Mouse (Mus musculus): ENCODE results near the gene Chchd4. TPM values are rescaled to one million over a fixed set of nuclear protein-coding genes. Genes with fewer than 3 reads are reported as not detected.

The Chchd4 gene
- total and polyA plus RNA-seq, 2 experiments from 2014 or later = 26.6 to 36.9 TPM

DNA sequence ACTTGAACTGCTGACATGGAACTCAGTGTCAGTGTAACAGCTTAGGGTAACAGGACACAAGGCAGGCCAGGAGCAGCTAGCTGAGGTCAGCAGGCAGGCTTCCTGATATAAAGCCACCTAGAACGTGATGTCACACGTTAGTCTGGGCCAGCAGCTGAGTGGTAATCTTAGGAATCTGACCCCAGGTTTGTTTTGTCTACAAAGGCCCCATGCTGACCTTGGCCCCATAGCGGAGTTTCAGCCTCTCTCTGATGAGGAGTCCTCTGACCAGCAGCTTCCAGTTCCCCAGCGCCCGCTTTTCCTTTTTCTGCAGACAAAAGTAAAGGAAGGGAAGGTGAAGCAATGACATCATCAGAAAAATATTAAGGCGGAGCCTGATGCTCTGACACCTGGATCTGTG lies 17.7 kb upstream of the Chchd4 start:
- H3K4me2 ChIP-seq (ENCODE audit: low read depth) = no peak overlapping the region
- no peaks in the 10 kb centered on the region for H3K9me3 ChIP-seq (ENCODE audit: low read length)
- no peaks in the 10 kb centered on the region for H3K27me3 ChIP-seq (ENCODE audit: insufficient read depth, low read length)
- no peak overlapping the region for H3K4me3 ChIP-seq (ENCODE audit: low read depth, low read length)
- no peak overlapping the region for H3K9ac ChIP-seq
- DNase-seq (no peak), ATAC-seq (no peak)
- TF ChIP-seq CTCF (IDR thresholded peaks at IDR 0.05; ENCODE audit: low read depth) = no peak
- peaks cover 77% of the 10 kb centered on the region for H3K36me3 ChIP-seq (ENCODE audit: insufficient read depth)
- H3K27ac ChIP-seq (ENCODE audit: low read depth, low read length) = no peak overlapping the region
- H3K4me1 ChIP-seq (ENCODE audit: insufficient read depth) = no peaks in the 10 kb centered on the region
- WGBS = 80% methylated on average over 6 of the region's 6 CpGs

DNA sequence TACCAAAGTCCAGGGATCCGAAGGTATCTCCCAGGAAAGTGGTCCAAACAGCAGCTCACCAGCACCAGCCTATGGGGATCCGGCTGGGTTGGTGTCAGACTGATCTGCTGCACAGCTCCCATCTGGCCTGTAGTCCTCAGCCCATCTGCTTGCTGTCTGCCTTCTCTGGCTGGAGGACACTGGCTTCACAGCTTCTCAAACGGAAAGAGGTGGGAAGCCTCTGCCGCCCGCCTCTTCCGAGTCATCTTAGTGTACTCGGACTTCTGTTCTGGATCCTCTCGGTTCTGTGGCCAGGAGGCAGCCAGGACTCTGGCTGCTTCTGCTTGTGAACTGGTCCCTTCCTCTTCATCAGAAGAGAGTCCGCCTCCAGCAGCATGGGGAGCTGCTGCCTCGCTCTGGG lies 16.5 kb upstream of the Chchd4 start:
- 0 out of 2 replicates have a peak, but pooled peaks have one; percentile 25 for ATAC-seq
- H3K27ac ChIP-seq (ENCODE audit: low read depth, low read length) = no peak overlapping the region
- H3K27me3 ChIP-seq (ENCODE audit: insufficient read depth, low read length) = no peaks in the 10 kb centered on the region
- DNase-seq = no peak
- peaks cover 78% of the 10 kb centered on the region for H3K36me3 ChIP-seq (ENCODE audit: insufficient read depth)
- TF ChIP-seq CTCF (IDR thresholded peaks at IDR 0.05; ENCODE audit: low read depth) = no peak
- WGBS = 79% methylated on average over 10 of the region's 10 CpGs
- H3K9me3 ChIP-seq (ENCODE audit: low read length) = no peaks in the 10 kb centered on the region
- H3K4me1 ChIP-seq (ENCODE audit: insufficient read depth) = no peaks in the 10 kb centered on the region
- H3K9ac ChIP-seq = no peak overlapping the region
- H3K4me2 ChIP-seq (ENCODE audit: low read depth) = no peak overlapping the region
- H3K4me3 ChIP-seq (ENCODE audit: low read depth, low read length) = no peak overlapping the region

DNA sequence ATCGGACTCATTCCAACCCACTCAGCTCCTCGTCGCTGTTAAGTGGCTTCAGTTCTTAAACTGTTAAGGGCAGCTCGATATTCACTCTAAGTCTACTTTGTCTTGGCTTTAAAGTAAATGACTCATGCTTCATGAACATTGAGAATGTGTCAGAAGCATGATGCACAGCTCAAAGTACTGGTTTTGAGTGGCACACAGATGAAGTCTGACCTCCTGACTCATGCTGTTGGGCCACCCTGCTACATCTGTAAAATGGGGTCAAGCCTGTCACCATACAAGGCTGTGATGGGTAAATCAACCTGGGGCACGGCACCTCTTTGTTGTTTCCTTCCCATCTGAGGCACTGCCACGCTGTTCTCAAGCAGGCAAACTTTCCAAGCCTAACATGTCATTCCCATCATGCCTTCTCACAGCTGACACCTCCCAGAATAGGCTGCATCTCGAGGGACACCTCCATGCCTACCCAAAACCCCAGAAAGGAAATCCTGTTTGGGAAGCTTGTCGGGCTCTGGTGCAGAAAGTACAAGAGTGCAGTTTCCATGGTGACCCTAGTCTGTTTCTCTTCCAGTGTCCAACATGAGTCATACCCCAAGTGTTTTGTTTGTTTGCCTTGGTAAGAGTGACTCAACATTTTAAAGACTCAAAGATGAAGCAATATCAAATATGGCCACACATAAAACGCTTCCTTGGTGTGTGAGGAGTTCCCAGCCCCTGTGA lies 15.3 kb upstream of the Chchd4 start:
- TF ChIP-seq CTCF (IDR thresholded peaks at IDR 0.05; ENCODE audit: low read depth) = no peak
- H3K4me3 ChIP-seq (ENCODE audit: low read depth, low read length) = no peak overlapping the region
- H3K9ac ChIP-seq = no peak overlapping the region
- no peak overlapping the region for H3K4me2 ChIP-seq (ENCODE audit: low read depth)
- 79% methylated on average over 9 of the region's 9 CpGs for WGBS
- no peaks in the 10 kb centered on the region for H3K27me3 ChIP-seq (ENCODE audit: insufficient read depth, low read length)
- H3K27ac ChIP-seq (ENCODE audit: low read depth, low read length) = no peak overlapping the region
- no peaks in the 10 kb centered on the region for H3K4me1 ChIP-seq (ENCODE audit: insufficient read depth)
- no peaks in the 10 kb centered on the region for H3K9me3 ChIP-seq (ENCODE audit: low read length)
- DNase-seq (peak; percentile 3), ATAC-seq (no peak)
- H3K36me3 ChIP-seq (ENCODE audit: insufficient read depth) = peaks cover 77% of the 10 kb centered on the region

DNA sequence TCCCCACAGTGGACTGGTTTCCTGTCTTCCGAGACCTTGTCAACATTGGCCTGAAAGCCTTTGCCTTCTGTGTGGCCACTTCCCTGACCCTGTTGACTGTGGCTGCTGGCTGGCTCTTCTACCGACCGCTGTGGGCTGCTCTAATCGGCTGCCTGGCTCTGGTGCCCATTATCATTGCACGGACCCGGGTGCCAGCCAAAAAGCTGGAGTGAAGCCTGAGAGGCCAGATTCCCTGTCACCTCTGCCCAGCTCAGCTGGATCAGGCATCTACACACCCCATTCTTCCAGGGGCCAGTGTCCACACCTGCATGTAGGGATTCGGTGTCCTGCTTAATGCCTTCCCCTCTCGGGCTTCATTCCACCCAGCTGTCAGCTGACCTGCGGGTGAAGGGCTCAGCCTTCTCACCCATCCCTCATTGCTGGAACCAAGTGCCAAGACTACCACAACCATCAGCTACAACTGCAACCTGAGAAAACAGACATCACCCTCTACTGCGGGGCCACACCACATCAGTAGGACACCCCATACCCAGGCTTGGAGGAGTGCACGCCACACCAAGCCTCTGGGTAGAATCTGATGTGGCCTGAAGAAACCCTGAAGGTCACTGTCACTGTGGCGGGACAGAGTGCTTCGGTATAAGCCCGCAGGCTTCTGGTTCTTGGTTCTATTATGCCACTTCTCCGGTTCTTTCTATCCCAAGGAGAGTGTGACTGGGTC lies 13.5 kb upstream of the Chchd4 start:
- Histone ChIP-seq H3K36me3 (ENCODE audit: insufficient read depth) (peaks cover 82% of the 10 kb centered on the region), H3K4me2 (ENCODE audit: low read depth) (no peak overlapping the region), H3K27me3 (ENCODE audit: insufficient read depth, low read length) (no peaks in the 10 kb centered on the region), H3K9me3 (ENCODE audit: low read length) (no peaks in the 10 kb centered on the region), H3K4me1 (ENCODE audit: insufficient read depth) (no peaks in the 10 kb centered on the region), H3K9ac (no peak overlapping the region), H3K4me3 (ENCODE audit: low read depth, low read length) (no peak overlapping the region), H3K27ac (ENCODE audit: low read depth, low read length) (no peak overlapping the region)
- DNase-seq (no peak), ATAC-seq (no peak)
- no peak for TF ChIP-seq CTCF (IDR thresholded peaks at IDR 0.05; ENCODE audit: low read depth)
- WGBS = 91% methylated on average over 15 of the region's 15 CpGs

DNA sequence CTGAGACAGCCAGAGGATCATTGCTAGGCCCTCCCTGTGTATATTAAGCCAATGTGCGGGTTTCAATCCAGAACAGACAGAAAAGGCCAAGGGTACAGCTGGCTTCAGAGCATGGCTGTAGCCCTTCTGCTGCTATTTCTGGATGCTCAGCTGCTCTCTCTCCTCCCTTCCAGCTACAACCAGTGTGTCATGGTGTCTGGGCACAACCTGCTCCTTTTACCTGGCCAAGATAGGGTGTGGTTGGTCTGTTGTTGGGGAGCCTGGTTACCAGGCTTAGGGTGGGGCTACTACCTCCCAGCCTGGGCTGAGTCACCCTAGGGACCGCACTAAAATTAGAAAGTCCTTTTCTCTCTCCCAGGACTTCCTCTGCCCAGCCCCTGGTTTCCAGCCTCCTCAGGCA lies 10.0 kb upstream of the Chchd4 start:
- no peak for DNase-seq
- Histone ChIP-seq H3K27ac (ENCODE audit: low read depth, low read length) (no peak overlapping the region), H3K36me3 (ENCODE audit: insufficient read depth) (peaks cover 92% of the 10 kb centered on the region), H3K4me2 (ENCODE audit: low read depth) (no peak overlapping the region), H3K9me3 (ENCODE audit: low read length) (no peaks in the 10 kb centered on the region), H3K27me3 (ENCODE audit: insufficient read depth, low read length) (no peaks in the 10 kb centered on the region), H3K4me3 (ENCODE audit: low read depth, low read length) (no peak overlapping the region), H3K9ac (no peak overlapping the region), H3K4me1 (ENCODE audit: insufficient read depth) (no peaks in the 10 kb centered on the region)
- TF ChIP-seq CTCF (IDR thresholded peaks at IDR 0.05; ENCODE audit: low read depth) = no peak
- 98% methylated on average over 2 of the region's 2 CpGs for WGBS
- ATAC-seq = no peak

DNA sequence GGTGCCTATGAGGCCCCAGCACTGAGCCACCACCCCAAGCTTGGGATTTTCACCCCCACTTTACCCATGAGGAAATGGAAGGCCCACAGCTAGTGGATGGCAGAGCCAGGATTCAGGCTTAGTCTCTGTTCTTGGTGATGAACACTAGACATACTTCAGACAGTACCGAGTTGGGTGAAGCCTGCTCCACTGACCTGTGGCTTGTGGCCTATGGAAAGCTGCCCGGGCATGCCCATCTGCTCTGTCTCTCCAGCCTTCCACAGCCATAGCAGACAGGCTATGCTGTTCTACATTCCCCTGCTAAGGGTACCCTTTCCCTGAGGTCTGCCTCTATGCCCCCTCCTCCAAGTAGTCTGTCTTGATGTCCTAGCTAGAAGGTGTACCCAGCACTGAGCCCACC lies 3.2 kb upstream of the Chchd4 start:
- Histone ChIP-seq H3K9me3 (ENCODE audit: low read length) (no peaks in the 10 kb centered on the region), H3K4me3 (ENCODE audit: low read depth, low read length) (no peak overlapping the region), H3K36me3 (ENCODE audit: insufficient read depth) (peaks cover 53% of the 10 kb centered on the region), H3K27ac (ENCODE audit: low read depth, low read length) (no peak overlapping the region), H3K4me1 (ENCODE audit: insufficient read depth) (peaks cover 17% of the 10 kb centered on the region), H3K4me2 (ENCODE audit: low read depth) (no peak overlapping the region), H3K27me3 (ENCODE audit: insufficient read depth, low read length) (no peaks in the 10 kb centered on the region), H3K9ac (no peak overlapping the region)
- WGBS = 95% methylated on average over 2 of the region's 2 CpGs
- DNase-seq (no peak), ATAC-seq (no peak)
- no peak for TF ChIP-seq CTCF (IDR thresholded peaks at IDR 0.05; ENCODE audit: low read depth)

DNA sequence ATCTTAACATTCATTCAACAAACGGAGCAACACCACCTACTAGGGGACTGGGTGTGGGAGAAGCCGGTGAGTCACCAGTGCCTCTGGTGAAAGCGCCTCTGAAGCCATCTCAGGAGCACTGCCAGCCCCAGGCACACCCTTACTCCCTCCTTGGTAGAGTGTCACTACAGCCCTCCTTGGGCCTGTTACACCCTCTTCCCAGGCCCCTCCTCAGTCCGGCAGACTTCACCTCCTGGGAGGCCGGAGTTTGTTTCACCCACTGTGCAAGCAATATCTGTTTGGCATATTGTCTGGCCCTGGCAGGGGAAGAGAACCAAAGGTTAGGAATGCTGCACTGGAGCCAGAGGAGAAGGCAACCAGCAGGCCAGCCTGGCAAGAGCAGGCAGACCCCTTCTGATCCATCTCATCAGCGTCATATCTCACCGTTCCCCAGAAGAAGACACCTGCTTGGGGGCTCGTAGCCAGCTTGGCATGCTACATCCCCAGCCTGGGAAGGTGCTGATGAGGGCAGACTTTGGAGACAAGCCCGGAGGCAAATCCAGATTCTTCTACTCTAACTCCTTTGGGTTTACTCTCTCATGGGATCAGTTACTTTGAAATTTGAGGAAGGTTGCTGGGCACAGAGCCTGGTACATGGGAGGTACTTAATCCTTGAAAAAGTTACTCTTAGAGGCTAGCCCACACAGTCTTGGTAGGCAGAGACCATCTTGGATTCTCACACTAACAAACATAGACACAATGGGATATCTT lies 1.3 kb upstream of the Chchd4 start:
- no peak overlapping the region for H3K27ac ChIP-seq (ENCODE audit: low read depth, low read length)
- no peak for DNase-seq
- TF ChIP-seq CTCF (IDR thresholded peaks at IDR 0.05; ENCODE audit: low read depth) = no peak
- peak overlapping the region; percentile 61 for H3K9ac ChIP-seq
- H3K4me2 ChIP-seq (ENCODE audit: low read depth) = peak overlapping the region; percentile 85
- no peaks in the 10 kb centered on the region for H3K9me3 ChIP-seq (ENCODE audit: low read length)
- H3K4me1 ChIP-seq (ENCODE audit: insufficient read depth) = peaks cover 17% of the 10 kb centered on the region
- H3K27me3 ChIP-seq (ENCODE audit: insufficient read depth, low read length) = no peaks in the 10 kb centered on the region
- no peak for ATAC-seq
- peak overlapping the region; percentile 68 for H3K4me3 ChIP-seq (ENCODE audit: low read depth, low read length)
- WGBS = 36% methylated on average over 9 of the region's 9 CpGs
- peaks cover 40% of the 10 kb centered on the region for H3K36me3 ChIP-seq (ENCODE audit: insufficient read depth)
